Mouse (Mus musculus) urinary bladder, postnatal 10 days (tissue): Measurements from ENCODE around the gene Zc4h2.

Source experiments
- DNase-seq: peaks from one replicate; pipeline ENCODE4 v3.0.0; 2022; ENCODE audit warnings: low spot score

Gene Zc4h2

GRCm38 (mm10) chrX:95657804-95658599 is at the start of gene Zc4h2:
Gene Zc4h2 (minus strand): TSS chrX:95658509.
- no peak for DNase-seq

GRCm38 (mm10) chrX:95687119-95687518 is 28.8 kb upstream of the Zc4h2 start:
- no peak for DNase-seq

GRCm38 (mm10) chrX:95682206-95682605 is 23.9 kb upstream of the Zc4h2 start:
- no peak for DNase-seq

GRCm38 (mm10) chrX:95658600-95659084 is 333 bp upstream of the Zc4h2 start:
- DNase-seq, result no peak

GRCm38 (mm10) chrX:95600609-95601008 is 57.7 kb downstream of the Zc4h2 start:
- no peak for DNase-seq
